Mouse (Mus musculus): Measurements from ENCODE around the gene Pde4b.

The Pde4b gene

DNA sequence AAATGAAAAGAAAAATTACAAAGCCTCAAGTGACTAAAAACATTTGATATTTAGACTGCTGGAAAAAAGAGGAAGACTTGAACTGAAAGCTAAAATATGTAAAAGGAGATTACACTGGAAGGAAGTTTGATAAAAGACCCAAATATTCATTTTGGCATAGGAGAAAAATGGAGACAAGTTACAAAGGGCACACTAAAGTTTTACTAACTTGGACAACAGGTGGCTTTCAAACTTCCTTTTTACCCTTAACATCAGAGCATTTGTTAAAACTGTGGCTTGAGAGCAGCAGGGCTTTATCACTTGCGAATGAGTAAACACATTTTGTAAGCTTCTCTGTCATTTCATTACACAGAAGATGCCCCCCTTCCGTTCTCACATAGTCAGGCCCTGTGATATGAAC is 492.4 kb downstream of the Pde4b start:
- no peak for DNase-seq

DNA sequence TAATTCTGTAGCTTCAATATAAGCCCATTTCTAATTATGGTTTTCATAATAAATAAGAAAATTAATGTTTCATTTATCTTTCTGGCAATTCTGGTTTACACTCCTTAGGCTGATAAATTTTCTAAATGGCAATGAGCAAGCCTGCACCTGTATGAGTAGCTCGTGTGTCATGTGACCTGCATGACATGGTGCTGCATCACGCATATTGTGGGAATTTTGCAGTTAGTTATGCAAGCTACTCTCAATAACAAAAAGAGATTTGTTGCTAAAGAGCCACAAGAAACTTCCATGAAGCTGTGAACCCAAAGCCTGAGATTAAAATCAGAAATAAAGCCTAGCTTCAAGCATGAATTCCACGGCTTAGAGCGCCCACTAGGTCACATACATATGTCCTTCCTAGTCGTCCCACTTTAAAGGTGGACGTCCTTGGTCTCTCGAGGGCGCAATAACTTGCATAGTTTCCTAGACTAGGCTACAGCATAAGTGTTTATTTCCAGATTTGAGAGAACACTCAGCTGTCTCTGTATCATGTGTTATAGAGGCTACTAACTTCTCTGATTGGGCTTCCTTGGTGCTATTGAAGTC is 494.9 kb downstream of the Pde4b start:
- no peak for DNase-seq

DNA sequence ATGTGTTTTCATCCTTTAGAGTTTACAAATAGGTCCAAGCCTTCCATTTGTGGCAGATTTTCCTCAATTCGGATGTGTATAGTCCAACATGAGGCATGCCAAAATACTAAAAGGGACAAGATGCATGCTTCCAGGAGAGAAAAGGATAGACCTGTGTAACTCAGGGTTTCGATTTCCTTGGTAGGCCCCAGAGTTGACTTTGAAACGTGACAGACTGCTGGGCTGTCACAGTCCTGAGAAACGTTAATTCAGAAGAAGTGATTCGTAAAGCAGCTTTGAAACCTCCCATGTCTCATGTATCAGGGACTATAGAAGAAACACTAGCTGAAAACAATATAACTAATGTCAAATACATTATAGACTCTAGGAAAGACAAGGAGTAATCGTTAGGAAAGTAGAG is 495.6 kb downstream of the Pde4b start:
- no peak for DNase-seq

DNA sequence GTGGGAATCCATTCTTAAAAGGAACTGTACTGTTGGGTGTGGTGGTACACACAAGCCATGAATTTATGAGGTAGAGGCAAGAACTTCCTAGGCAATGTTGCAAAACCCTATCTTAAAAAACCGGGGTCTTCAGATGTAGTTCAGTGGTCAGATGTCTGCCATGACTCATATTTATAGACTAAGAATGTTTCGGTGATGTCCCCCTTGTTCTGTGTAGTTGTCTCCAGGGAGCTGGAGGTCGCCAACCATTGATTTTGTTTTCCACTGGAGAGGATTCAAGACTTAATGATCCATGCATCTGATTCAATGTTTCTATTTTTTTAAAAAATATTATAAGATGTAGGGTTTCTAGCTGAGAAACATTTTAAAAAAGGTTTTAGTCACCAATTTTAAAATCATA is 496.1 kb downstream of the Pde4b start:
- DNase-seq, result no peak

DNA sequence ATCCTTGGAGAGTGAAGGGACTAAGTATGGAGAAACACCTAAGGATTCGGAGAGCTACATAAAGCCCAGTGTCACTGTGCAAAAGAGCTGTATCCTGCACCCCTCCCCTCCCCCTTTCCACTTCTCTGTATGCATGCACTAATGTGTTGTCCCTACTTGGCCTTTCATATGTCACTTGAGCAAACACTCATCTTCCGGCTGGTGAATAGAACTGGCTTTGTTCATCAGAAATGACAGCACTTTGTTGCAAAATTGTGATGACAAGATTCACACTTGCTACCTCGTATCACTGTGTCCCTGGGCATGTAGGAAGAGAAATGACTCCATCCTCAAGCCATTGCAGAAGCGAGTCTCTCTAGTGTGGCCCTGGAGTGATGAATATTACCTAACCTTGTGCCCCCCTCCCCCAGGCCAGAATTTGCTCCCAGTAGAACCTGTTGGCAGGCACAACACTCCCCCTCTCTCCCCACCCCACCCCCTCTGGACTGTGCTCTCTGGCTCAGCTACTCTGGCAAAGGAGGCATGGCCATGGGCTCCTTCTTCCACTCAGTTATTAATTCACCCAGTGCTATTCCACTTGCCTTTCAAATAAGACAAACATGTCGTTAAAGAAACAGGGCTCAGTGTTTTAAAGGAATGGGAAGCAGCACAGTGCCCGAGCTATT is 497.4 kb downstream of the Pde4b start:
- DNase-seq, result no peak

DNA sequence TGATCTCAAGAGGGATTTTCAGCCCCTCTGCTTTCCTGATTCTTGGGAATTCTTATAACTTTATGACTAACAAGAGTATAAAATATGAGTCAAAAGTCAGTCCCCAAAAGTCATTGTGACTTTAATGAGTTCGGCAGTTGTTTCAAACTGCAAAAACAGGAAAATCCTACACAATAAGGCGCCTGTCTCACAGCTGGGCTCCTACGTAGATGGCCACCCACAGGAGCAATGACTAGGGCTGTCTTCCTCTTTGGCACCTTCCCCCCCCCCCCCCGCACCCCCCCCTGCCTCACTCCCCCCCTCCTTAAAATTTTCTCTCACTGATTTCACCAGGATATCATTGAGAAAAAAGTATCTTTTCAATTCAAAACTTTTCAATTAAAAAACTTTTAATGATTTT is 498.2 kb downstream of the Pde4b start:
- no peak for DNase-seq

DNA sequence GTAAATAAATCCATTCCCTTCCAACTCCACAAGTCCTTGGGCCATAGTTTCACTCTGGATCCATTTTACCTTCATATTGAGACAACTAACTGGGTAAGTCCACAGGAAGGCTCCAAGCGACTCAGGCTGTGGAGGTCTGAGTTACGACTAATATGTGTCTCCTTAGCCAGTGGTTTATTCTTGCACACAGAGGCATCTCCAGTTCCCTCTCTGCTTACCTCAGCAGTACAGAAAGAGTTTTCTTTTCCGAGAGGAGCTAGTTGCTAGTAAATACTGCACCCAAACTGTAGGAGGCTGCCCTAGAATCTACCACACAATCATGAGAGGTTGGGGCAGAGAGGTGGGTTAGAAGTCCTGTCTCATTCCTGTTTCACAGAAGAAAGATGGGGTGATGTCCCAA is 499.4 kb downstream of the Pde4b start:
- DNase-seq, result no peak

DNA sequence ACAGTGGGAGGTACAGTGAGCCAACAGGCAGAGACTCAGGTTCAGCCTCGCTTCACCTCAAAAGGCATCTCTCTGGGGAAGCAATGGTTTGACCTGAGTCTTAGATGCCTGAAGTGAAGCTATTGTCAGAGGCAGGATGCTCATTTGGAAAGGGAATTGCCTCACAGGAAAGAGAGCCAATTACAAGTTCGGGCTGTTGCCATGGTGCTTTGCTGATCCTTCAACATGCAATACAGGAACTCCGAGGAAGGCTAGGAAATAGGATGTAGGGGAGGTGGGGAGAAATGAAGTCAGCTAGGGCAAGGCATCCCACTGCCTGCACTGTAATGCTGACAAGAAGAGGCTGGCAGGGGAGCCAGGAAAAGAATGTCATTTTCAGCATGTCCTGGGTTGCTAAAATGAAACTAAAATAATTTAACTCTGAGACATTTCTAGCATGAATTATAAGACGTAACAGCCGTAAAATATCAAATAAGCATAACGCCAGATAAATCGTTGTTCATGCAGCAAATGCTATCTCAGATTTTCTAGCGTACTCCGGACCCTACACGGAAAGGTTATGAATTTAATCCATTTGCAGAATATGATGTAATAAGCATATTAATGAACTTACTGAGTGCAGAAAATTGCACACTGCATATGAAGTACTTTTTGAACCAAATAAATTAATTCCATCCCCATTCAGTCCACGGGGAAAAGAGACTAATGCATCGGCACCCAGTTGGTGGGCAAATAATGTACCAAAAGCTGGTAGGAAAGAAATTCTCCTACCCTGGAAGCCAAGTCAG is 501.5 kb downstream of the Pde4b start:
- DNase-seq, result peak; percentile 80

DNA sequence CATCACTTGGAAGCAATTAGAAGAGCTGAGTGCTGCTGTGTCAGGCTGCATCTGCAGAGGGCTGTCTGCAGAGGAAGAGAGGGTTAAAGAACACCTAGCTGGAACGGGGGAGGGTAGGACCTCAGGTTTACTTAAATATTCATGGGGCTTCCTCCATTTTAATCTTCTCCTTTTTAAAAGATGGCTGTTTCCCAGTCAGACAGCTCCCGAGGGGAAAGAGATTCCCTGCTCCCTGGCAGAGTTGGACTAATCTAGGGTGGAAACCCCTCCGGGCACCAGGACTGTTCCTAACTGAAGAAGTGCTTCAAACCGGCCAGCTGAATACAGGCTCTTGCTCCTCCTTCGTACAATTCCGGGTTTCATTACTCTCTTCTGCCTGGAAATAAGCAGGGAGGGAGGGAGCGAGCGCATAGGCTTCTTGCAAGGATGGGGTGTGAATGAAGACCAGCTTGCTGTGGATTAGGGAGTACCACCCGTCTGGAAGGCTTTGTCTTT is 502.2 kb downstream of the Pde4b start:
- DNase-seq, result peak; percentile 24

DNA sequence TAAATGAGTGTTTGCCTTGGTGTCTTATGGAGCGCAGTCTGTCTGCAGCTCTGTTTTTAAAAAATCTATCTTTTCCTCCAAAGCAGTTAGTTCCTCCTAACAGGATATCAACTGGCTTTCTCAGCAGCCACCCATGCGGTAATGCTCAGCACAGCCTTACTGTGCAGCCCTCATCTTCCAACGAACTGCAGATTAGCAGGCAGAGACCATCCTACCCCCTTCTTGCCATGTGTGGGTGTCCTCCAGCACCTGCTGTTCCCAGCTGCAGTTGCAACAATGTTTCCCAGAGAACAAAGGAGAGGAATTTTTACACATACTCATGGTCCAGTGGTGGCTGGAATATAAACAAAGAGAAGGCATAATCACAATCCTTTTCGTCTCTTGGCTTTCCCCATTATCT is 504.5 kb downstream of the Pde4b start:
- DNase-seq, result no peak

DNA sequence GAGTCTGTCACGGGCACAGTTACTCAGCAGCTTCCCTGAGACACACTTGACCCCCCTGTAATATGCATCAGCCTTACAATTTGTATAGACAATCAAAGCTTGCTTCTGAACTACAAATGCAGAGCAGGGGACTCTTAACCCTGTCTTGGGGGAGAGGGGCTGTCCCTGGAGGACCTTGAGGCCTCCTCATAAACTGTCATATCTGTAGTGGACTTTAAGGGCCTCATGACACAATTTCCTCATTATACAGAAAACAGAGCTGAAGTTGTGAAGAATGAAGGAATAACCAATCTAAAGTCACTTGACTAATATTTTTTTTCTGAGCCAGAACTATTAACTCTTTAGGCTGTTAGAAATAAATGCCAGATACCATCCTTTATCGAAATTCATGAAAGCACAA is 505.2 kb downstream of the Pde4b start:
- no peak for DNase-seq

DNA sequence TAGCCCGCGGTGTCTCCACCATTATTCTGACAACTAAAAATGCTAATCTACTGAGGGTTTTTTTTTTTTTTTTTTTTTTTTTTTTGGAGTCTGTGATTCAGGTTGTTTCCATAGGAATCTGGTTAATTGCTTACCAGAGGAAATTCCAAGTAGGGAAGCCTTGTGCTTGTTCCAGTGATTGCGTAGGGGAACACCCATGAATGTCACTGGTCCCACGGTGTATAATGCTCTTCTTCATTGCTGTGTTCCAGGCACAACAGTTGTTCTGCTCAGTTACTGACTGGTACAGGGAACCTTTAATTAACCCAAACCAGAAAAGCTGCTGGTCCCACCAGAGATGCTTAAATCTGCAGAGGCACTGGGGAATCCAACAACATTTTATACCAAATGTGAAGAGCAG is 506.3 kb downstream of the Pde4b start:
- no peak for DNase-seq

DNA sequence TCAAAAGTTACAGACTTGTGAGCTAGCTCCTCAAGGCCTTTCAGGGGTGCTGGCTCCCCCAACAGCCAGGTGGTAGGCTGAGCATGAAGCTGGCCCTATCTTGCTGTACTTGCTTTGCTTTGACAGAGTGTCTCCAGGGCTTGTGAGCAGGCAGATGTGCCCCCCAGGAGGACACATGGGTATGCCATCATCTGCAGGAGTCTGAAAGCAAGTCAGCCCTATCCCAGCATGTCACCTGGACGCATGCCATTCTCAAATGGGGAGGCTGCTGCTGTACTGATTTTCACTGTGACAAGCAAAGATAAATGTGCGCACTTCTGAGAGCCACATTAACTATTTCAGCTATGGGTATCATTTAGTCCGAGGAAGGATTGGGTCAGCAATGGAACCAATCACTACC is 507.2 kb downstream of the Pde4b start:
- no peak for DNase-seq

DNA sequence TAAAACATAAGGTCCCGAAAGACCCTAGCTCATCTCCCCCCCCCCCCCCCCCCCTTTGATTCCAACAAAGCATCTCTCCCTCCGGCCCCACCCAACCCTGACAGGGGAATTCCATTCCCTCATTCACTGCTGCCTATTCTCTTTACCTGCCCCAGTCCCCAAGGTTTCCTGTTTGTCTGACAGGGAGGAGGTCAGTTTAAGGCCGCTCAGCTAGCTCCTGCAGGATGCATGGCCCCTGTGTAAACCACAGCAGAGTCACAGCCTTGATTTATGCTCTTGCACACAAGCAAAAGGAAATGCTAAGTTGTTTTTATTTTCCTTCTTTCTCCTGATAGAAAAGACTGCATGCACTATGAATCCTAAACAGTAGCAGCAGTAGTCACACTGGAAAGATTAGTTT is 516.6 kb downstream of the Pde4b start:
- DNase-seq, result no peak

DNA sequence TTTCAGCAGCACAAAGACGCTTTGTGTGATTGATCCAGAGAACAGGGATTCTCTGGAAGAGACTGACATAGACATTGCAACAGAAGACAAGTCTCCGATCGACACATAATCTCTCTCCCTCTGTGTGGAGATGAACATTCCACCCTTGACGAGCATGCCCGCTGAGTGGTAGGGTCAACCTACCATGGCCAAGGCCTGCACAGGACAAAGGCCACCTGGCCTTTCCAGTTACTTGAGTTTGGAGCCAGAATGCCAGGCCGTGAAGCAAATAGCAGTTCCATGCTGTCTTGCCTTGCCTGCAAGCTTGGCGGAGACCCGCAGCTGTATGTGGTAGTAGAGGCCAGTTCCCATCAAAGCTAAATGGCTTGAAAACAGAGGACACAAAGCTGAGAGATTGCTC is 517.9 kb downstream of the Pde4b start:
- no peak for DNase-seq

DNA sequence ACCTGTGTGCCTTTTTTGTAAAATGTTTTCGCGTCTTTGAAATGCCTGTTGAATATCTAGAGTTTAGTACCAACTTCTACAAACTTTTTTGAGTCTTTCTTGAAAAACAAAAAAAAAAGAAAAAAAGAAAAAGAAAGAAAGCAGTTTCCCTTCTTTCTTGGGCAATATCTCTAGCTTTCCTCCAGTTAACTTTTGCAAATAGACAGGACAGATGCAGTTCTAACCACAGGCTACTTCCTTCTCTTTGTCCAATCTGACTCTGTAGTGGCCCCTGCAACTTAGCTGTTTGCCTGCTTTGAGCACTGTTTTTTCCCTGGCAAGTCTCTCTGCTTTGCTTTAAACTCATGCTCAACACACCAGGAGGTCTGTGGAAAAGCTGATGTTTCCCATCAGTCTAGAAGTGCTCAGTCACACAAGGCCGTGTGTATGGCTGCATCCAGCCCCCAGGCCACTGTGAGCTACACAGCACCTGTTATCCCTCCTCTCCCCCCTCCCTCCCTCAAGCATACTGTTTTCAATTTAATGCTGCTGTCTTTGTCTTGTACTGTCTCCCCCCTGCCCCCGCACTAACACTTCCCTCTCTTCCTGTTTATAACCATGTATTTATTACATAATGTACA is 518.5 kb downstream of the Pde4b start:
- no peak for DNase-seq

DNA sequence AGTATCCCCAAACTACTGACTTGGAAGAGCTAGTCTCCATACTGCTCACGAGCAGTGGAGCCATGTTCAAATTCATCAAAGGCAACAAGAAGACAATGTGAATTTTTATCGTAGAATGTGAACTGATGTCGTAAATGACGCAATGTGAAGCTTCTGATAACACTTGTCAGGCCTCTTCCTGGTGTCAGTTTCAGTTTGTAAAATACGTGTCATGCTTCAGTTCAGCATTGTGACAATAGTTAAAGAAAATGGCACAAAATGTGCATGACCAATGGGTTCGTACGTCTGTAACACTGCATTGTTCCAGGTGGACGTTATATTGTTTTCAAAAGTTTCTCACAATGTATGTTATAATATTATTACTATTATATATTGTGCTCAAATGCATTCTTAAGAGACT is 519.5 kb downstream of the Pde4b start:
- no peak for DNase-seq

DNA sequence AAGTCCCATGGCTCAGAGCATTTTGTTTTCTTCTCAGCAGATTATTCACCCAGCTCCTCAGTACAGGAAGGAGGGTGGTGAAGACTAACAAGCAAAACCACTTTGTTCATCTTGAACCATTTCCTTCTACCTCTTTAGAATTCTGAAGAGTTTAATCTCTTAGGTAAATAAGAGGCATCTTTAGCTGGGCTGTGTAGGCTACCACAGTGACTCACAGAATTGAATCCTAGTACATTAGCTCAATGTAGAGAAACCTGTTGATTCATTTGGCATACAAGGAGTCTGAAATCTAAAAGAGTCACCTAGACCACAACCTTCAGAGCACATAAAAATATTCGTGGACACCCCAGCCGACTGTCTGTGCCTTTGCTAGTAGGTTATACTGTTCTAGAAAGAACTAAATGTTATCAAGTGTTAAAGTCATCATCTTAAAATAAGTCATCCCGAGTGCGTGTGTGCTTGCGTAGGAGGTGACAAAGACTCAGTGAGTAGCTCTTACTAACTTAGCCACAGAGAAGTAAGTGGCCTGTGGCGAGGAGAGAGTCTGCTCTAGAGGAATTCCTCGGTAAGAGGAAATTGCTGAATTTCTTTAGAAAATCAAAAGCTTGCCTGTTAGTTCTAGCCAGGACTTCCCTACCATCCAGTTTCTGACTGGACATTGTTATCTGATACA is 520.5 kb downstream of the Pde4b start:
- DNase-seq, result peak; percentile 35

DNA sequence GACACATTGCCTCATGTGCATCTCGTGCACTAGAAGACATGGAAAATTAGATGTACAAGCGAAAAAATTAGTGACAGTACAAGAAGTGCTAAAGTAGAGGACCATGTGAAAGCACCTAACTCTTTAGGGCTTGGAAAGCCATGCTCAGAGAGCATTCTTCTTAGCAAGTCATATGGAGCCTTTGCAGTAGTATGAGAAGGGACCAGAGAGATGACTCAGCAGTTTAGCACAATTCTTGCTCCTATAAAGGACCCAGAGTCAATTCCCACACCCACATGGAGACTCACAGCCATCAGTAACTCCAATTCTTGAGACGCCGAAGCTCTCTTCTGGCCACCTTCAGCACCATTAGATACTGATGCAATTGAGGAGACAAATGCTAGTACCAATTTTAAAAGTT is 525.3 kb downstream of the Pde4b start:
- no peak for DNase-seq

DNA sequence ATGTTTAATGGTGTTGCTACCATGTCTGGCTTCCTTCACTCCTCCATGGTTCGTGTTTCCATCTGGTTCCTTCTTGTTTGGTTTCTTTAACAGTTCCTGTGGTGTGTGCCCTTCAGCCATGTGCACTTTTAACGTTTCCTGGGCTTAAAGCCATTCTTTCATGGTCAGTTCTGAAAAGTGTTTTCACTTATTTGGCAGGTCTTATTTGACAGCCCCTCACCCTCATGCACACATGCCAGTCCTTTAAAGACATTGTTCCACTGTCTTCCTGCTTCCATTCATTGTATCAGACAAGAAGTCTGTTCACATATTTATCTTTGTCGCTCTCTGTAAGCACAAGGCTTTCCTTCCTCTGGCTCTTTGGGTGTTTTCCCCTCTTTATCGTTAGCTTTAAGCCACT is 530.4 kb downstream of the Pde4b start:
- DNase-seq, result no peak

DNA sequence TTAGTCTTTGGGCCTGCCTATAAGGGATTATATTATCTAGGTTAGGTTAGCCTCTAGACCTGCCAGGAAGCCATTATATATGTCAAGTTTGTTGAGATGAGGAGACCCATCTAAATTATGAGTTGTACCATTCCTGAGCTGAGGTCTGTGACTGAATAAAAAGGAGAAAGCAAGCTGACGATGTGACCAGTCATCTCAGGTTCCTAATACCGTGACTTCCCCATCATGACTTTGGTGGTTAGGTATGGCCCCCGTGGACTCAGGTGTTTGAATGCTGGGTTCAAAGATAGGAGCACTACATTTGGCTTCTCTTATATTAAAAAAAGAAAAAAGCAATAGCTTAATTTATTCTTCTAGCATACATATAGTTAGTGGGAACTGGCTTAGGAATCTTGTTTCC is 531.3 kb downstream of the Pde4b start:
- no peak for DNase-seq

DNA sequence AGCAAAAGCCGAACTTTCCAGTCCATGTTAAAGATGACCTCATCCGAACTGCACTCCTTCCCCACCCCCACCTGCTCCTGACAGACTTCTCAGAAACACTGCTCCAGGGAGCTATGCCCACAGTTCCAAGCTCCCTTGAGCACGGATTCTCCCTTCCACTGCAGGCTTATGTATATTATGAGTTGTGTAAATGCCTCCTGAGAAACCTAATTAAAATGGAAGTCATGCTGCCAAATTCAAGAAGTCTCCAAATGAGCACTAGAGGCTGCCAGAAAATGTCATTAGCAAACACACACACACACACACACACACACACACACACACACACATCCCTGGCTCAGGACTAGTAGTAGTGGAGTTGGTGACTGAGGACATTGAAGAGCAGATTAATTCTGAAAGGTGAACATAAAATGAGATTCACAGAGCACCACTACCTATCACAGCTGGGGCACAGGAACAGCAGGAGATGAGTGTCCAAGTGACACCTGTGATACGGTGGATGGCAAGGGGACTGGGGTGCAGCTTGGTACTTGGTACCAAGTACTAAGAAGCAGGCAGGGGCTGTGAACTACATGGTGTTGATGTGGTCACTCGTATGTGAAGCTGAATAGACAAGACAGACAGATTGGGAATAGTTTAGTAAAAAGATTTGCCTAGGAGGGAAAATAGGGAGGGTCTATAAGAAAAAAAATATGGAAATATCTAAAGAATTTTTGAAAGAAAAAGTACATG is 533.0 kb downstream of the Pde4b start:
- no peak for DNase-seq

DNA sequence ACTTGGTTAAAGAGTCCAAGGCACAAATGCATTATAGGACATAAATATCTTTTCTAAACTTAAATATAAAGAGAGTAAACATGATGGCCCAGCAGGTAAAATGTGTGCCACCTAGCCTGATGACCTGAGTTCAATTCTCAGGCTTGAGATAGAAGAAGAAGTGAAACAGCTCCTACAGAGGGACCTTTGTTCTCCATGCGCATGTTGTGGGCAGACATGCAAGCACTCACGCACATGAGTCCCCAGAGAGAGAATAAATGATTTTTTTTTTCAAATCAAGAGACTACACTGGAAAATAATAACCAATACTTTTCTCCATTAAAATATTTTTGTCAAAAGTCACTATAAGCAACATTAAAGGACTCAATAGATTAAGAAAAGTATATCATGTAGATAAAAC is 533.8 kb downstream of the Pde4b start:
- no peak for DNase-seq

All from lung, postnatal 36 days (tissue).